Mouse (Mus musculus): ENCODE data around the gene Tgtp1. TPM values are rescaled to one million over a fixed set of nuclear protein-coding genes. Genes with fewer than 3 reads are reported as not detected.

The Tgtp1 gene
- total RNA-seq, 2 experiments from 2014 or later: 0.97 to 1.1 TPM

Other genes starting within 250 kb of the Tgtp1 start
- 100 to 1,000 TPM; 383 to 424 TPM for gene Rack1, start 193.8 kb downstream of the Tgtp1 start, total RNA-seq (2021)
- gene Trim41, start 176.8 kb downstream of the Tgtp1 start, total RNA-seq (2021): 10 to 100 TPM; 19.9 to 23.6 TPM
- 10 to 100 TPM; 25.9 to 51.8 TPM for gene Trim7, start 168.0 kb downstream of the Tgtp1 start, total RNA-seq (2021)
- gene Gm12184, start 167.5 kb downstream of the Tgtp1 start, total RNA-seq (2021): 1 to 10 TPM; 1.5 to 2.2 TPM
- 10 to 100 TPM; 13.5 to 14.4 TPM for gene Irgm1, start 122.5 kb downstream of the Tgtp1 start, total RNA-seq (2021)
- under 1 TPM; 0.13 to 0.42 TPM for gene Gm5431, start 92.0 kb downstream of the Tgtp1 start, total RNA-seq (2021)
- 1 to 10 TPM in 1 of 2 experiments, under 1 TPM in 1; 0.41 to 1.6 TPM for gene Psme2b, start 48.0 kb downstream of the Tgtp1 start, total RNA-seq (2021)
- gene Olfr56, start 15.3 kb downstream of the Tgtp1 start, total RNA-seq (2021): not detected
- gene 9930111J21Rik1, start 14.8 kb downstream of the Tgtp1 start, total RNA-seq (2021): 1 to 10 TPM in 1 of 2 experiments, under 1 TPM in 1; 0.79 to 1.7 TPM
- under 1 TPM; 0.39 to 0.46 TPM for gene Gm12185, start 1.9 kb downstream of the Tgtp1 start, total RNA-seq (2021)
- gene 9930111J21Rik2, start 57.1 kb upstream of the Tgtp1 start, total RNA-seq (2021): 1 to 10 TPM; 1.0 to 2.5 TPM
- gene Tgtp2, start 70.0 kb upstream of the Tgtp1 start, total RNA-seq (2021): 1 to 10 TPM in 1 of 2 experiments, under 1 TPM in 1; 0.66 to 1.3 TPM
- gene Ifi47, start 82.4 kb upstream of the Tgtp1 start, total RNA-seq (2021): under 1 TPM; 0.84 TPM
- gene Olfr1396, start 120.7 kb upstream of the Tgtp1 start, total RNA-seq (2021): not detected
- not detected for gene Olfr1395, start 148.1 kb upstream of the Tgtp1 start, total RNA-seq (2021)
- not detected for gene Olfr1394, start 160.2 kb upstream of the Tgtp1 start, total RNA-seq (2021)
- gene Btnl9, start 193.0 kb upstream of the Tgtp1 start, total RNA-seq (2021): 1 to 10 TPM in 1 of 2 experiments, under 1 TPM in 1; 0.97 to 3.6 TPM
- gene Zfp62, start 209.1 kb upstream of the Tgtp1 start, total RNA-seq (2021): 10 to 100 TPM; 25.8 to 32.6 TPM